In genomic region chr2:28961024-28961585, GRCm38 (mm10) we compare ENCODE assay signal across 20 mouse cellular contexts. TPM values are rescaled to one million over a fixed set of nuclear protein-coding genes. Genes with fewer than 3 reads are reported as not detected.
DNase-seq lines count a peak whose midpoint lies in the region; ATAC-seq lines count a peak whose summit lies in the region.
"Had no signal": no experiment of that assay in that cellular context is flagged by ENCODE, and none has a peak within 500 bp of the region (broad histone marks: within the 10 kb centered on the region; RNA-seq: fewer than 3 reads in every experiment).

No protein-coding gene starts in this region.

- H3K27me3 ChIP-seq in forebrain, embryonic 14.5 days (replicated peaks; ENCODE audit: control insufficient read depth, insufficient read depth, low read length) = no peaks in the 10 kb centered on the region
- H3K27me3 ChIP-seq: embryonic facial prominence, embryonic 13.5 days had no signal

- DNase-seq in kidney, postnatal 10 days = peak; percentile 40
- no peak for DNase-seq in kidney, adult 18-20 months
- DNase-seq in 3T3-L1 (ENCODE audit: low read depth, low spot score) (peak; percentile 9), ES-CJ7 (ENCODE audit: low read depth, low spot score) (peak; percentile 47)
- peak; percentile 49 for DNase-seq in lung, postnatal 10 days
- no peak for DNase-seq in forebrain, embryonic 14.5 days (ENCODE audit: low spot score)
- no peak for DNase-seq in layer of hippocampus, postnatal 10 days (ENCODE audit: low spot score in 2 of 2)
- DNase-seq in urinary bladder, adult 18-20 months (ENCODE audit: low spot score in 2 of 2) = no peak
- DNase-seq: cerebellum, adult 9-11 months; gastrocnemius, postnatal 14 days; heart, adult 2 months; thymus, postnatal 25 days had no signal

- no peak overlapping the region for H3K4me3 ChIP-seq in forebrain, embryonic 14.5 days (ENCODE audit: low read depth, low read length)
- H3K4me3 ChIP-seq: embryonic facial prominence, embryonic 13.5 days; heart, adult 2 months; kidney, embryonic 15.5 days; limb, embryonic 12.5 days had no signal

- H3K27ac ChIP-seq in forebrain, embryonic 14.5 days (ENCODE audit: low read depth, low read length) = no peak overlapping the region
- H3K27ac ChIP-seq: embryonic facial prominence, embryonic 13.5 days; heart, adult 2 months; kidney, embryonic 15.5 days; limb, embryonic 12.5 days had no signal

- H3K36me3 ChIP-seq in forebrain, embryonic 14.5 days (ENCODE audit: control insufficient read depth, insufficient read depth, low read length) = no peaks in the 10 kb centered on the region
- H3K36me3 ChIP-seq: embryonic facial prominence, embryonic 13.5 days; kidney, embryonic 15.5 days; limb, embryonic 12.5 days had no signal

- no peak for ATAC-seq in forebrain, embryonic 14.5 days
- ATAC-seq: activated CD4-positive, CD25-positive, alpha-beta regulatory T cell, adult 4 months had no signal

- peaks cover 6% of the 10 kb centered on the region for H3K4me1 ChIP-seq in forebrain, embryonic 14.5 days (ENCODE audit: control insufficient read depth, insufficient read depth, low read length)
- H3K4me1 ChIP-seq: embryonic facial prominence, embryonic 13.5 days had no signal

- no peak overlapping the region for H3K4me2 ChIP-seq in forebrain, embryonic 14.5 days (ENCODE audit: low read length)
- H3K4me2 ChIP-seq: embryonic facial prominence, embryonic 13.5 days; kidney, embryonic 15.5 days; limb, embryonic 12.5 days had no signal

- WGBS in forebrain, embryonic 14.5 days = 90% methylated on average over 15 of the region's 15 CpGs

- H3K9ac ChIP-seq in forebrain, embryonic 14.5 days (ENCODE audit: low read length) = no peak overlapping the region
- H3K9ac ChIP-seq: embryonic facial prominence, embryonic 13.5 days; kidney, embryonic 15.5 days; limb, embryonic 12.5 days had no signal

- no peaks in the 10 kb centered on the region for H3K9me3 ChIP-seq in forebrain, embryonic 14.5 days (replicated peaks; ENCODE audit: control insufficient read depth, low read length)
- H3K9me3 ChIP-seq: embryonic facial prominence, embryonic 13.5 days; kidney, embryonic 15.5 days; limb, embryonic 12.5 days had no signal

RNA-seq across cellular contexts. Expression of gene Barhl1, which starts 44.6 kb away (rescaled TPM):
- 1.4 and 1.5 TPM in 2 replicates for polyA plus RNA-seq in forebrain, embryonic 14.5 days (2014; fragmentation: Nextera tagmentation; extraction: Ambion mirVana)
- under 1 TPM; 0.20 to 0.23 TPM for total RNA-seq in layer of hippocampus, postnatal 10 days (2021)
- total RNA-seq: CH12.LX; gastrocnemius, postnatal 14 days; heart, adult 2 months; heart, postnatal 14 days; layer of hippocampus, adult 8-10 months had no signal
- polyA plus RNA-seq: activated CD4-positive, CD25-positive, alpha-beta regulatory T cell, adult 4 months; embryonic facial prominence, embryonic 13.5 days; heart, adult 2 months; kidney, embryonic 15.5 days; limb, embryonic 12.5 days; liver, embryonic 16.5 days had no signal

Comparison
In these comparisons a context has a peak if more than half of its experiments do, and no peak if none do; other contexts are left out.
1. DNase-seq: peak in kidney, postnatal 10 days (single experiment), 3T3-L1 (single experiment), ES-CJ7 (single experiment) and lung, postnatal 10 days (single experiment); none in kidney, adult 18-20 months (single experiment), forebrain, embryonic 14.5 days (single experiment), layer of hippocampus, postnatal 10 days (0 of 2) and urinary bladder, adult 18-20 months (0 of 2).